Mouse (Mus musculus) ES-Bruce4 (cell line): ENCODE data around the gene Casp9. TPM values are rescaled to one million over a fixed set of nuclear protein-coding genes. Genes with fewer than 3 reads are reported as not detected.

ENCODE experiments used
- H3K27ac ChIP-seq: 2 replicates; pipeline ENCODE4 v1.5.1; 2012; ENCODE audit warnings: low read length, inconsistent platforms; ENCODE audit not compliant: insufficient read depth
- H3K27me3 ChIP-seq: 2 replicates; pipeline ENCODE4 v1.6.1; 2012; ENCODE audit warnings: mild to moderate bottlenecking, low read length, inconsistent platforms; ENCODE audit not compliant: control insufficient read depth, poor library complexity, insufficient read depth, severe bottlenecking
- H3K36me3 ChIP-seq: 2 replicates; pipeline ENCODE4 v1.6.1; 2012; ENCODE audit warnings: inconsistent platforms, mild to moderate bottlenecking, low read length, moderate library complexity; ENCODE audit not compliant: control insufficient read depth, poor library complexity, insufficient read depth, severe bottlenecking
- H3K4me1 ChIP-seq: one replicate; pipeline ENCODE4 v1.8.1; 2011; ENCODE audit warnings: low read length; ENCODE audit not compliant: control insufficient read depth, insufficient read depth
- H3K4me3 ChIP-seq: 2 replicates; pipeline ENCODE4 v1.5.1; 2011; ENCODE audit warnings: low read depth, mild to moderate bottlenecking, low read length
- H3K9ac ChIP-seq: 2 replicates; pipeline ENCODE4 v1.6.1; 2012; ENCODE audit warnings: low read depth, mild to moderate bottlenecking, inconsistent platforms; ENCODE audit not compliant: poor library complexity, severe bottlenecking
- H3K9me3 ChIP-seq: replicated peaks from 2 replicates; pipeline ENCODE4 v1.6.1; 2012; ENCODE audit warnings: mild to moderate bottlenecking, low read length, inconsistent platforms; ENCODE audit not compliant: control insufficient read depth, poor library complexity, insufficient read depth, severe bottlenecking
- CTCF ChIP-seq: IDR thresholded peaks from one replicate; pipeline ENCODE4 v1.8.1; 2011; ENCODE audit warnings: low read depth, low read length
- EP300 ChIP-seq: IDR thresholded peaks from 2 replicates; pipeline ENCODE4 v1.6.1; 2011; ENCODE audit warnings: low read depth, low read length; ENCODE audit not compliant: insufficient read depth
- POLR2A ChIP-seq: IDR thresholded peaks from one replicate; pipeline ENCODE4 v1.8.1; 2011; ENCODE audit warnings: low read length; ENCODE audit not compliant: insufficient read depth
- polyA plus RNA-seq: library from polyadenylated mRNA; stranded (reverse); fragments of >200 nt; gene quantifications from 2 replicates; pipeline ENCODE4 v1.2.4, GENCODE M21; 2011; ENCODE audit warnings: low read depth; ENCODE audit not compliant: missing spikeins, insufficient read depth, insufficient read length

Gene Casp9
- polyA plus RNA-seq, 1 experiment: 17.6 TPM

- Histone ChIP-seq H3K36me3 (no peaks in the 10 kb centered on the region), H3K9ac (no peak overlapping the region), H3K4me3 (no peak overlapping the region), H3K4me1 (no peaks in the 10 kb centered on the region), H3K27me3 (no peaks in the 10 kb centered on the region), H3K9me3 (no peaks in the 10 kb centered on the region), H3K27ac (no peak overlapping the region)
- no peak for TF ChIP-seq EP300
- TF ChIP-seq POLR2A: no peak
- TF ChIP-seq CTCF: no peak
Observed at GRCm38 (mm10) chr4:141817706-141818105, 24.3 kb downstream of the Casp9 start.

GRCm38 (mm10) chr4:141818861-141819260 lies 25.4 kb downstream of the Casp9 start:
- Histone ChIP-seq H3K9ac (no peak overlapping the region), H3K27ac (no peak overlapping the region), H3K27me3 (no peaks in the 10 kb centered on the region), H3K36me3 (no peaks in the 10 kb centered on the region), H3K9me3 (no peaks in the 10 kb centered on the region), H3K4me3 (no peak overlapping the region), H3K4me1 (no peaks in the 10 kb centered on the region)
- TF ChIP-seq POLR2A (no peak), CTCF (no peak), EP300 (no peak)

- H3K9ac ChIP-seq: no peak overlapping the region
- no peaks in the 10 kb centered on the region for H3K4me1 ChIP-seq
- H3K9me3 ChIP-seq: no peaks in the 10 kb centered on the region
- no peak for TF ChIP-seq EP300
- TF ChIP-seq POLR2A: no peak
- no peak overlapping the region for H3K4me3 ChIP-seq
- H3K36me3 ChIP-seq: no peaks in the 10 kb centered on the region
- no peak overlapping the region for H3K27ac ChIP-seq
- no peaks in the 10 kb centered on the region for H3K27me3 ChIP-seq
Observed at GRCm38 (mm10) chr4:141819316-141819715, 25.9 kb downstream of the Casp9 start.

GRCm38 (mm10) chr4:141821178-141821577 lies 27.8 kb downstream of the Casp9 start:
- no peak for TF ChIP-seq POLR2A
- TF ChIP-seq EP300: no peak
- TF ChIP-seq CTCF: no peak
- no peaks in the 10 kb centered on the region for H3K27me3 ChIP-seq
- H3K9ac ChIP-seq: no peak overlapping the region
- H3K27ac ChIP-seq: no peak overlapping the region
- no peaks in the 10 kb centered on the region for H3K36me3 ChIP-seq
- no peak overlapping the region for H3K4me3 ChIP-seq
- H3K4me1 ChIP-seq: no peaks in the 10 kb centered on the region
- H3K9me3 ChIP-seq: no peaks in the 10 kb centered on the region

- H3K27ac ChIP-seq: no peak overlapping the region
- peak overlapping the region; percentile 5; the same call in 1 of the 2 replicates for H3K4me3 ChIP-seq
- H3K27me3 ChIP-seq: no peaks in the 10 kb centered on the region
- no peak for TF ChIP-seq POLR2A
- peak; percentile 85 for TF ChIP-seq CTCF
- no peak for TF ChIP-seq EP300
- H3K9ac ChIP-seq: no peak overlapping the region
- no peaks in the 10 kb centered on the region for H3K36me3 ChIP-seq
- no peaks in the 10 kb centered on the region for H3K9me3 ChIP-seq
- no peaks in the 10 kb centered on the region for H3K4me1 ChIP-seq
Observed at GRCm38 (mm10) chr4:141822089-141822488, 28.7 kb downstream of the Casp9 start.

GRCm38 (mm10) chr4:141822979-141823378 lies 29.6 kb downstream of the Casp9 start:
- Histone ChIP-seq H3K9ac (no peak overlapping the region), H3K27ac (no peak overlapping the region), H3K27me3 (no peaks in the 10 kb centered on the region), H3K36me3 (no peaks in the 10 kb centered on the region), H3K4me3 (no peak overlapping the region), H3K9me3 (no peaks in the 10 kb centered on the region), H3K4me1 (no peaks in the 10 kb centered on the region)
- no peak for TF ChIP-seq CTCF
- TF ChIP-seq EP300: no peak
- no peak for TF ChIP-seq POLR2A
